In the genomic region with DNA sequence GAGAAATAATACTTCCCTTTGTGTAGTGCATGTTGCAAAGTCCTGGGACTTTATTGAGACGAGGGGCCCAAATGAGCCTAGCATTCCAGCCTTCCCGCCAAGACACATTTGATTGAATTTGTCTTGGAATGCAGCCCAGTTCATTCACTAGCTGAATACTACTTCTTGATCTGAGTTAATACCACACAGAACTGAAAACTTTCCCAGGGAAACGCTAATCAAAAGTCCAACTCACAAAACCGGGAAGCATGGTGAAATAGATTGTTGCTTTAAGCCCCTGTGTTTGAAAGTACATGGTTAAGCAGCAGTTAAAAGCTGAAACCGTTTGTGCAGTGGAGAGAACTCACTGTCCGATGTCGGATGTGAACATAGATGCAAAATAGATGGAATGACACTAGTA, we compare ENCODE assay signal across 18 mouse cellular contexts. TPM values are rescaled to one million over a fixed set of nuclear protein-coding genes. Genes with fewer than 3 reads are reported as not detected.
A peak's percentile ranks its signal among the peaks of the same experiment; 100 is the strongest.
DNase-seq lines count a peak whose midpoint lies in the region; ATAC-seq and TF ChIP-seq lines count a peak whose summit lies in the region.
"Had no signal": no experiment of that assay in that cellular context is flagged by ENCODE, and none has a peak within 500 bp of the region (broad histone marks: within the 10 kb centered on the region; RNA-seq: fewer than 3 reads in every experiment).

No protein-coding gene starts in this region.

- no peaks in the 10 kb centered on the region for H3K36me3 ChIP-seq in hindbrain, embryonic 12.5 days
- H3K36me3 ChIP-seq in hindbrain, embryonic 10.5 days, result no peaks in the 10 kb centered on the region
- H3K36me3 ChIP-seq in forebrain, embryonic 13.5 days (ENCODE audit: poor library complexity, severe bottlenecking), result no peaks in the 10 kb centered on the region
- H3K36me3 ChIP-seq in limb, embryonic 13.5 days, result no peaks in the 10 kb centered on the region
- H3K36me3 ChIP-seq in heart, adult 2 months (ENCODE audit: control insufficient read depth, insufficient read depth, low read length), result no peaks in the 10 kb centered on the region
- H3K36me3 ChIP-seq: G1E; heart, embryonic 13.5 days; intestine, embryonic 15.5 days had no signal

- H3K4me1 ChIP-seq in hindbrain, embryonic 12.5 days, result no peaks in the 10 kb centered on the region
- no peaks in the 10 kb centered on the region for H3K4me1 ChIP-seq in hindbrain, embryonic 10.5 days (replicated peaks)
- no peaks in the 10 kb centered on the region for H3K4me1 ChIP-seq in forebrain, embryonic 13.5 days
- no peaks in the 10 kb centered on the region for H3K4me1 ChIP-seq in limb, embryonic 13.5 days
- no peaks in the 10 kb centered on the region for H3K4me1 ChIP-seq in heart, adult 2 months (ENCODE audit: control insufficient read depth, insufficient read depth, low read length)
- H3K4me1 ChIP-seq: heart, embryonic 13.5 days; intestine, embryonic 15.5 days had no signal

- TF ChIP-seq EP300 in heart, adult 2 months (IDR thresholded peaks at IDR 0.05; ENCODE audit: insufficient read depth, low read depth, low read length), result no peak

- no peaks in the 10 kb centered on the region for H3K27me3 ChIP-seq in hindbrain, embryonic 12.5 days
- H3K27me3 ChIP-seq in hindbrain, embryonic 10.5 days (ENCODE audit: insufficient read depth, poor library complexity, severe bottlenecking), result no peaks in the 10 kb centered on the region
- no peaks in the 10 kb centered on the region for H3K27me3 ChIP-seq in forebrain, embryonic 13.5 days
- H3K27me3 ChIP-seq in limb, embryonic 13.5 days, result no peaks in the 10 kb centered on the region
- no peaks in the 10 kb centered on the region for H3K27me3 ChIP-seq in heart, adult 2 months (ENCODE audit: control insufficient read depth, insufficient read depth, low read length)
- H3K27me3 ChIP-seq: heart, embryonic 13.5 days; intestine, embryonic 15.5 days had no signal

- WGBS in hindbrain, embryonic 12.5 days, result 48% methylated on average over 7 of the region's 7 CpGs
- WGBS in hindbrain, embryonic 10.5 days, result 82% methylated on average over 7 of the region's 7 CpGs
- WGBS in forebrain, embryonic 13.5 days, result 8% methylated on average over 7 of the region's 7 CpGs
- 39% methylated on average over 7 of the region's 7 CpGs for WGBS in limb, embryonic 13.5 days
- 53% methylated on average over 7 of the region's 7 CpGs for WGBS in heart, adult 2 months

- no peaks in the 10 kb centered on the region for H3K9me3 ChIP-seq in hindbrain, embryonic 12.5 days (replicated peaks)
- no peaks in the 10 kb centered on the region for H3K9me3 ChIP-seq in hindbrain, embryonic 10.5 days
- H3K9me3 ChIP-seq in forebrain, embryonic 13.5 days (replicated peaks), result no peaks in the 10 kb centered on the region
- H3K9me3 ChIP-seq in limb, embryonic 13.5 days, result no peaks in the 10 kb centered on the region
- H3K9me3 ChIP-seq: G1E; heart, embryonic 13.5 days; intestine, embryonic 15.5 days had no signal

- no peak for TF ChIP-seq POLR2A in heart, adult 2 months (IDR thresholded peaks at IDR 0.05; ENCODE audit: insufficient read depth, low read depth, low read length)

- intact Hi-C loops in heart, adult 2 months (cut with DNase I), result no loop called here

- no peak for TF ChIP-seq CTCF in heart, adult 2 months (IDR thresholded peaks at IDR 0.05)

- no peak overlapping the region for H3K4me3 ChIP-seq in hindbrain, embryonic 12.5 days
- H3K4me3 ChIP-seq in hindbrain, embryonic 10.5 days, result no peak overlapping the region
- no peak overlapping the region for H3K4me3 ChIP-seq in forebrain, embryonic 13.5 days
- H3K4me3 ChIP-seq in limb, embryonic 13.5 days, result no peak overlapping the region
- H3K4me3 ChIP-seq in heart, adult 2 months, result no peak overlapping the region
- H3K4me3 ChIP-seq: heart, embryonic 13.5 days; intestine, embryonic 15.5 days had no signal

- no peak overlapping the region for H3K4me2 ChIP-seq in hindbrain, embryonic 12.5 days (replicated peaks)
- H3K4me2 ChIP-seq in forebrain, embryonic 13.5 days, result no peak overlapping the region
- H3K4me2 ChIP-seq in limb, embryonic 13.5 days (replicated peaks), result 0 out of 2 replicates have a peak overlapping the region, but pooled peaks have one; percentile 14
- H3K4me2 ChIP-seq: heart, embryonic 13.5 days; intestine, embryonic 15.5 days had no signal

- H3K79me2 ChIP-seq in heart, adult 2 months (replicated peaks; ENCODE audit: control insufficient read depth, insufficient read depth, low read length), result no peaks in the 10 kb centered on the region

- no peak for DNase-seq in hindbrain, embryonic 10.5 days (ENCODE audit: low spot score)
- DNase-seq in Muller cell, postnatal 12 days (ENCODE audit: inconsistent ontology term), result peak; percentile 36
- DNase-seq in thymus, postnatal 36 days, result no peak
- DNase-seq in heart, adult 8-10 months (ENCODE audit: low spot score), result no peak
- DNase-seq in heart, adult 2 months, result no peak
- DNase-seq: B cell, adult 2 months; cerebellum, postnatal 25 days; gastrocnemius, postnatal 10 days; liver; lung, postnatal 10 days; thymus, adult 18-20 months had no signal

- ATAC-seq in hindbrain, embryonic 12.5 days (ENCODE audit: low FRiP score), result peak; percentile 54
- ATAC-seq in forebrain, embryonic 13.5 days, result peak; percentile 90
- peak; percentile 87 for ATAC-seq in limb, embryonic 13.5 days (ENCODE audit: low FRiP score, low read depth)
- ATAC-seq: intestine, embryonic 15.5 days had no signal

- no peak overlapping the region for H3K27ac ChIP-seq in hindbrain, embryonic 12.5 days
- H3K27ac ChIP-seq in hindbrain, embryonic 10.5 days, result no peak overlapping the region
- H3K27ac ChIP-seq in forebrain, embryonic 13.5 days, result peak overlapping the region; percentile 69
- no peak overlapping the region; the same call in 1 of the 2 replicates for H3K27ac ChIP-seq in limb, embryonic 13.5 days
- H3K27ac ChIP-seq in heart, adult 2 months, result no peak overlapping the region
- H3K27ac ChIP-seq: heart, embryonic 13.5 days; intestine, embryonic 15.5 days had no signal

- H3K9ac ChIP-seq in hindbrain, embryonic 12.5 days, result no peak overlapping the region
- no peak overlapping the region for H3K9ac ChIP-seq in forebrain, embryonic 13.5 days
- no peak overlapping the region for H3K9ac ChIP-seq in limb, embryonic 13.5 days
- no peak overlapping the region for H3K9ac ChIP-seq in heart, adult 2 months (ENCODE audit: low read depth, low read length)
- H3K9ac ChIP-seq: heart, embryonic 13.5 days; intestine, embryonic 15.5 days had no signal

RNA-seq across cellular contexts. Expression of gene Ccdc54, which starts 24.6 kb away (rescaled TPM):
- not detected in 2 replicates for polyA plus RNA-seq in hindbrain, embryonic 12.5 days (2016; fragmentation: Nextera tagmentation; extraction: Ambion mirVana)
- not detected in 2 replicates for polyA plus RNA-seq in hindbrain, embryonic 10.5 days (2016; fragmentation: Nextera tagmentation; extraction: Ambion mirVana)
- polyA plus RNA-seq in forebrain, embryonic 13.5 days (2015; fragmentation: Nextera tagmentation; extraction: Ambion mirVana), result not detected in 2 replicates
- polyA plus RNA-seq in limb, embryonic 13.5 days (2015; fragmentation: Nextera tagmentation; extraction: Ambion mirVana), result not detected in 2 replicates
- not detected for total RNA-seq in heart, adult 8-10 months (2022)
- not detected for total RNA-seq in heart, adult 2 months (2021)
- 0.14 and 0.20 TPM in 2 replicates for polyA plus RNA-seq in heart, adult 2 months (2012; rRNA removed)
- total RNA-seq: gastrocnemius, postnatal 10 days; layer of hippocampus, adult 18-20 months had no signal
- polyA plus RNA-seq: G1E; heart, embryonic 13.5 days; intestine, embryonic 15.5 days had no signal
